Mouse (Mus musculus) left cerebral cortex, adult 8-10 months (tissue): Measurements from ENCODE around the gene Nploc4. TPM values are rescaled to one million over a fixed set of nuclear protein-coding genes. Genes with fewer than 3 reads are reported as not detected.

Experiments
- DNase-seq, 2 experiments: peaks; one replicate each; pipeline ENCODE4 v3.0.0; 2022; ENCODE audit warnings: low spot score in 2 of 2
- microRNA-seq, 2 experiments: library from miRNA; unstranded; fragments of <30 nt; microRNA quantifications; one replicate each; pipeline ENCODE4 v1.2.0; 2022
- total RNA-seq, 4 experiments: library from RNA; stranded (reverse); gene quantifications; 2 replicates each; pipeline ENCODE4 v1.2.4; 2022

Nploc4 gene
- total RNA-seq, 4 experiments from 2014 or later, result 64.8 to 69.9 (median 68.4) TPM

DNA sequence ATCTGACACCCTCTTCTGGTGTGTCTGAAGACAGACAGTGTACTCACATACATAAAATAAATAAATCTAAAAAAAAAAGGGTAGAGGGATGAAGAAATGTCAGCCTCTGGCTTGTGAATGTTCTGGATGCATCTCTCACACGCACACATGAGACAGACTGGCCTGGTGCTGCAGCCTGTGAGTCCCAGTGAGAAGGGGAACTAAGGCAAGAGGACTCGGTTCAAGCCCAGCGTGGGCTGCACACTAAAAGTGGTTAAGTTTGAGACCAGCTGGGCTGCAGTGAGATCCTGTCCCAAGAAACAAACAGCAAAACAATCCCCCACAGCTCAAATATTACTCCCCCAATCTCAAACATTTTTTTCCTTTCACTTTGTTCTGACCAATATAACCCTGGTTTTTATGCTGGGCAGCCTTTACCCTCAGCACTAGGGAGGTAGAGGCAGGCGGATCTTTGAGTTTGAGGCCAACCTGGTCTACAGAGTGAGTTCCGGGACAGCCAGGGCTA lies 94.8 kb downstream of the Nploc4 start:
- DNase-seq, result peak in 1 of 2 experiments; percentile 4

DNA sequence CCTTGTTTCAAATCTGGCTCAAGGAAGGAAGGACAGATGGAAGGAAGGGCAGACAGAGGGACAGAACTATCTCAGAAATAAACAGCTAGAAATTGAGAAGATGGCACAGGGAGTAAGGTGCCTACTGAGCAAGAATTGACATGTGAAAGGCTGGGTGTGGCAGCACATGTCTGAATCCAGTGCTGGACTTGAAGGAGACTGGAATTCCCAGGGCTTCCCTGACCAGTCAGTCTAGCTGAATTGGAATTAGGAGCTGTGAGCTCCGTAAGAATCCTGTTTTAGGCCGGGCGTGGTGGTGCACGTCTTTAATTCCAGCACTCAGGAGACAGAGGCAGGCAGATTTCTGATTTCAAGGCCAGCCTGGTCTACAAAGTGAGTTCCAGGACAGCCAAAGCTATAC lies 95.8 kb downstream of the Nploc4 start:
- DNase-seq, result peak in 1 of 2 experiments; percentile 0

DNA sequence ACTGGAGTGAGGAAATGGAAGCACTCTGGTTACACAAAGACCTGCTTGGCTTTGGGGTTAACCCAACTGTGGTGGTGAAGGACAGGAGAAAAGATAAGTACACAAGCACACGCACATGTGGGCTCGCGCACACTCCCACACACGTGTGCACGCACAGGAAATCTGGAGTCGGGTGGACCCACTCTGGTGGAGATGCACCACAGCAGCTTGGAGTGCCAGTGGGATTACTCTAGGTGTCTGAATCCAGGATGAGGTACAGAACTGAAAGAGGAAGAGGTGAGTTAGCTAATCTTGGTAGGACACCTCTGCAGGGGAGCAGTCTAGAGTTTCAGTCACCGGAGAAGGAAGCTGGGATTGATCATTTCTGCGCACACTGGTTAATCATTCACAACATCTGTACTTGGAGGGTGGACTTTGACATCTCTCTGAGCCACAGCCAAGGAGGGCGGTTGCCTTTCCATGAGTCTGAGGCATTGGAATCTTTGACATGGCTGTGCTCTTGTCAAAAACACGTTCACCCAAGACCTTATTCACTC lies 97.5 kb downstream of the Nploc4 start:
- DNase-seq, result peak in 1 of 2 experiments; percentile 2

DNA sequence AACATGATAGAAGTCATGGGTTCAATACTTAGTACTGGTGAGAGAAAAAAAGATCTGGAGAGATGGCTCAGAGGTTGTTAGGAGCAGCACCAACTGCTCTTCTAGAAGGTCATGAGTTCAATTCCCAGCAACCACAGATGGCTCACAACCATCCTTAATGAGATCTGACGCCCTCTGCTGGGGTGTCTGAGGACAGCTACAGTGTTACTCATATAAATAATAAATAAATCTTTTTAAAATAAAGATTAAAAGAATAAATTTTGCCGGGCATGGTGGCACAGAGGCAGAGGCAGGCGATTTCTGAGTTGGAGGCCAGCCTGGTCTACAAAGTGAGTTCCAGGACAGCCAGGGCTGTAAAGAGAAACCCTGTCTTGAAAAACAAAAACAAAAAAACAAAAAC lies 98.7 kb downstream of the Nploc4 start:
- DNase-seq, result no peak

DNA sequence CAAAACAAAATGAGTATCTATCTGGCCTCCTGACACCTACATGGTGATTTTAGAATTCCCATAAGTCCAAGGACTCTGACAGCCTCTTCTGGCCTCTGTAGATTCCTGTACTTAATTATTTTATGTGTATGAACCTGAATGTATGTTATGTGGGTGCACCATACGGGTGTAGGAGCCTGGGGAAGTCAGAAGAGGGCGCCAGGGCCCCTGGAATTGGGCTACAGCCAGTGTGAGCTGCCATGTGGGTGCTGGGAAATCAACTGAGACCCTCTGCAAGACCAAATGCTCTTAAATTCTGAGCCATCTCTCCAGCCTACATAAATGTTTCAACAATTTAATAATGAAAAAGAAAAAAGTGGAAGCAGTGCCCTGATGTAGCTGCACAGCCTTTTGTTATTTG lies 100.1 kb downstream of the Nploc4 start:
- DNase-seq, result no peak

DNA sequence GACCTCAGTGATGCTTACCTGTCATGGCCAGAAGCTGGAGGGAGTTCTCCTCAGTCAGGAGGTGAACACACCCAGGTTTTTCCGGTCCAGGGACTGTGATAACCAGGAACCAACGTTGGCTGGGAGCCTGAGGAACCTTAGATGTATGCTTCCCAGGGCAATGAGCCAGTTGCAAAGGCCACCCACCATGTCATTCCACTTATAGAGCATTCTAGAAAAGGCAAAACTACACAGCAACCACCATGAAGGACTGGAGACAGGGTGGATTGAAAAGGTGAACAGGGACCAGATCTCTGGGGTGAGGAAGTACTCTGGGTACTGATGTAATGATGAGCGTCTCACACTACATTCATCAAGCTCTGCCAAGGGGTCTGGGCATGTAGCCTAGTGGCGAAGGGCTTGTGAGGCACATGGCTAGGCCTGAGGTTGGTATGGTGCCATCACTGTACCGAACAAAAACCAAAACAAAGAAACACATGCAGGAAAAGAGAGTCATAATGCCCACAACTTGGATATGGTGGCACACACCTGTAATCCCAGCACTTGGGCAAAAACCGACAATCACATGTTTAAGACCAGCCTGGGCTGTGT lies 102.0 kb downstream of the Nploc4 start:
- DNase-seq, result no peak

Small RNAs within 50 kb of the gene (microRNA-seq; reads per million reads assigned to microRNA genes)
- gene Gm23419 (0 reads per million in 2 experiments), gene Mir6935 (0.63 to 3.7 reads per million in 2 experiments)

Other genes starting within 250 kb of the Nploc4 start
- gene Bahcc1, start 204.8 kb downstream of the Nploc4 start, total RNA-seq, result 10 to 100 TPM; 20.8 to 23.0 (median 21.6) TPM
- gene Actg1, start 89.2 kb downstream of the Nploc4 start, total RNA-seq, result 1,000 to 10,000 TPM; 1,267 to 1,347 (median 1,329) TPM
- 1 to 10 TPM in 1 of 4 experiments, under 1 TPM in 1, not detected in 2; 0.37 to 1.2 TPM for gene Fscn2, start 76.2 kb downstream of the Nploc4 start, total RNA-seq
- gene Faap100, start 58.9 kb downstream of the Nploc4 start, total RNA-seq, result 10 to 100 TPM; 14.0 to 17.2 (median 14.9) TPM
- 1 to 10 TPM in 2 of 4 experiments, not detected in 2; 2.0 to 2.4 TPM for gene Tspan10, start 4.9 kb upstream of the Nploc4 start, total RNA-seq
- gene Pde6g, start 15.8 kb upstream of the Nploc4 start, total RNA-seq, result under 1 TPM; 0.30 to 0.96 (median 0.41) TPM
- 10 to 100 TPM; 13.6 to 20.6 (median 17.4) TPM for gene Oxld1, start 20.4 kb upstream of the Nploc4 start, total RNA-seq
- 10 to 100 TPM; 16.8 to 25.8 (median 22.1) TPM for gene Ccdc137, start 20.4 kb upstream of the Nploc4 start, total RNA-seq
- 10 to 100 TPM; 52.6 to 63.3 (median 56.8) TPM for gene Arl16, start 29.9 kb upstream of the Nploc4 start, total RNA-seq
- 10 to 100 TPM; 63.2 to 67.7 (median 64.4) TPM for gene Mrpl12, start 46.9 kb upstream of the Nploc4 start, total RNA-seq
- 10 to 100 TPM; 21.2 to 25.8 (median 24.0) TPM for gene Slc25a10, start 54.1 kb upstream of the Nploc4 start, total RNA-seq
- gene Gcgr, start 93.0 kb upstream of the Nploc4 start, total RNA-seq, result under 1 TPM in 1 of 4 experiments, not detected in 3; 0.17 TPM
- 10 to 100 TPM; 71.6 to 75.9 (median 74.1) TPM for gene Mcrip1, start 112.0 kb upstream of the Nploc4 start, total RNA-seq
- gene Ppp1r27, start 113.4 kb upstream of the Nploc4 start, total RNA-seq, result not detected
- 100 to 1,000 TPM; 110 to 142 (median 130) TPM for gene P4hb, start 135.5 kb upstream of the Nploc4 start, total RNA-seq
- gene Arhgdia, start 143.9 kb upstream of the Nploc4 start, total RNA-seq, result 100 to 1,000 TPM; 307 to 323 (median 320) TPM
- 10 to 100 TPM; 47.7 to 64.6 (median 51.9) TPM for gene Alyref, start 160.7 kb upstream of the Nploc4 start, total RNA-seq
- 100 to 1,000 TPM in 2 of 4 experiments, 10 to 100 TPM in 2; 98.1 to 101 (median 99.4) TPM for gene Anapc11, start 160.7 kb upstream of the Nploc4 start, total RNA-seq
- gene Npb, start 170.8 kb upstream of the Nploc4 start, total RNA-seq, result 1 to 10 TPM in 2 of 4 experiments, not detected in 2; 1.1 to 1.8 TPM
- gene Pcyt2, start 180.2 kb upstream of the Nploc4 start, total RNA-seq, result 100 to 1,000 TPM; 109 to 140 (median 124) TPM
- 10 to 100 TPM; 30.5 to 45.3 (median 34.7) TPM for gene Sirt7, start 187.5 kb upstream of the Nploc4 start, total RNA-seq
- gene Mafg, start 195.9 kb upstream of the Nploc4 start, total RNA-seq, result 10 to 100 TPM; 66.8 to 77.2 (median 73.1) TPM
- gene Pycr1, start 206.1 kb upstream of the Nploc4 start, total RNA-seq, result 1 to 10 TPM; 1.5 to 2.3 (median 1.8) TPM
- gene Myadml2, start 210.4 kb upstream of the Nploc4 start, total RNA-seq, result 10 to 100 TPM in 3 of 4 experiments, 1 to 10 TPM in 1; 9.3 to 12.0 (median 10.7) TPM
- 1 to 10 TPM; 2.1 to 7.1 (median 4.0) TPM for gene Notum, start 223.5 kb upstream of the Nploc4 start, total RNA-seq
- 10 to 100 TPM; 57.0 to 64.7 (median 61.2) TPM for gene Aspscr1, start 235.3 kb upstream of the Nploc4 start, total RNA-seq